Mouse (Mus musculus) WW6 (cell line): ENCODE measurements around the gene Gm45808.
"Not testable (repeated sequence)": the region's sequence is repeated elsewhere in the genome, so short reads cannot be mapped to it uniquely, and the experiment has no call there.

Experiments used
- DNase-seq: peaks from one replicate; pipeline ENCODE4 v3.0.0-alpha.2; 2013; ENCODE audit warnings: low read depth, low spot score

The Gm45808 gene

DNA sequence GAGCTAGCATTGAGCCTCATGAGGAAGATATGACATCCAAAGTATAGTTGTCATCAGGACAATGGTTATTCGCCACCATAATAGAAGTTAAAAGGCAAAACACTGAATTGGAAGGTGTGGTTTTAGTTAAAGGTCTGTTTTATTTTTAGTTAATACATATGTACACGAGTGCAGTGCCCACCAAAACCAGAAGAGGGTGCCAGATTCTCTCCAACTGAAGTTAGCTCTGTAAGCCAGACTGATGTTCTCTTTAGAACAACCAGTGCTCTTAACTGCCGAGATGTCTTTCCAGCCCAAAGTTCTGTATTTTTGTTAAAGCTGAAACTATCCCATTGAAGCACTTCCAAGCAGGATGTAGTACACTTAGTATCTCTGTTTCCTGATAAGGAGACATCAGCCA, 15.7 kb downstream of the Gm45808 start:
- DNase-seq: no peak

DNA sequence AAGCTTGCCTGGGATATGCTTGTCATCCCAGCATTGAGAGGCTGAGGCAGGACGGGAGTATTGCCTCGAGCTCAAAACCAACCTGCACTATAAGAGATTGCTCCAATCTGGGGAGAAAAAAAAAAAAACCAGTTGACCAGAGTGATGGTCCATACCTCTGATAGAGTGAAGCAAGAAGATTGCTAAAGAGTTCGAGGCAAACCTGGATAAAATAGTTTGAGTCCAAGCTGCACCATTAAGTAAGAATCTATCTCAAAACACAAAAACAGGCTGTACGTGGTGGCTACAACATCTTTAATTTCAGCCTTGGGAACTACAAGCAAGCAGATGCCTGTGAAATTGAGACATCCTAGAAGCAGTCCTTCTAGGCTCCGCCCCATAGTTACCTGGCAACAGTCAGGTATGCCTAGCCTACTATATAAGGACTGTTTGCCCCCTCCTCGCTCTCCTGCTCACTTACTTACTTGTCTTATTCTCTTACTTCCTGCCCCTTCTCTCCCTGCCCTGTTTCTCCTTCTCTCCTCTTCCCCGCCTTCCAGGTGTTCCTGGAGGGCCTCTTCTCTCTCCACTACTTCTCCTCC, 19.4 kb downstream of the Gm45808 start:
- DNase-seq: no peak

DNA sequence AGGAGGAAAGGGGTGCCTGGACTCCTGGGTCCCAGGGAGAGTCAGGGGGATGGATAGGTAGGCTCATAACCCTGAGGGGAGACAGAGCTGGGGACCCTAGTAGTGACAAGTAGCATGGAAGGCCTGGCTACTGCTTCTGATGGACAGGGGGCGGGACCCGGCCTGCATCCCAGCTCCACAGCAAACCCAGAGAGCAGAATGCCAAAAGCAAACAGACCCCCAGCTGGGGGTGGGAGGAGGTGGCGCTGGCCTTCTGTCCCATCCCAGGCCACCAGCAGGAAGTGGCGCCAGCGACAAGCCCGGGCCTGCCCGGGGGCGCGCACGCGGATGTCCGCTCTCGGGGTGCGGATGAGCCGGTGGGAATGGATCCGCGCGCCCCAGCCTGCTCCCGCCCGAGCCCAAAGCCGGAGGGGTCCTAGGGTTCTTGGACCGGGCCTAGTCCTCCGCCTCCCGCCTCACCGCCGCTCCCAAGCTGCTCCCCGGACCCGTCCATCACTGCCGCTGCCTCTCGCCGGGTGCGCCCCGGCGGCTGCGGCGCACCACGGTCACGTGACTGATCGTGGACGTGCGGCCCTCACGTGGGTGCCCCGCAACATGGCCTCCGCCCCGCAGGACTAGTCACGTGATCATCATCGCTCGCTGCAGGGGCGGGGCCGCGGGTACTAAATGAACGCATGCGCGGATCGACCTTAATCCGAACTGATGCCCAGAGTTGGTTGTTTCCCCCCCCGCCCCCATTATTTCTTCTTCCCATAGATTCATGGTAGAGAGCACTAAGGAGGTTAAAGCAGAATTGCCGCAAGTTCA, 20.1 kb downstream of the Gm45808 start, which contains the start of gene Bax:
Gene Bax, minus strand, starts transcription at position 616 of the 807 bp plus-strand sequence.
- DNase-seq: peak; percentile 82

DNA sequence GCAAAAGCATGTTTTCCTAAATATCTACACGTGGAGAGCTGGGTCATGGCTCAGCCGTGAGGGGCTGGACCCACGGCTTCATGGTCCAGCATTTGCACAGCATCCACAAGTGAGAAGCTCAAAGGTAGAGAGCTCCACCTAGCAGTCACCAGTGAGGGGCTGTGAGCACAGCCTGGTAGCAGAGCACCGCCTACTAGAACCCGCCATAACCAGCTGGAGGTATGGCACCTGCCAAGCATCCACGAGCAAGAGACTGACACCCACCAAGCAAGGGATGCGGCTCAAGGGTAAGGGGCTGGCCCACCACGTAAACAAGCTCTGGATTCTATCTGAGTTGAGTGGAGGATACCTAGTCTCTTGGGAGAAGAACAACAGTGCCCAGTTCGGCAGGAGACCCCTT, 21.1 kb downstream of the Gm45808 start:
- no peak for DNase-seq

DNA sequence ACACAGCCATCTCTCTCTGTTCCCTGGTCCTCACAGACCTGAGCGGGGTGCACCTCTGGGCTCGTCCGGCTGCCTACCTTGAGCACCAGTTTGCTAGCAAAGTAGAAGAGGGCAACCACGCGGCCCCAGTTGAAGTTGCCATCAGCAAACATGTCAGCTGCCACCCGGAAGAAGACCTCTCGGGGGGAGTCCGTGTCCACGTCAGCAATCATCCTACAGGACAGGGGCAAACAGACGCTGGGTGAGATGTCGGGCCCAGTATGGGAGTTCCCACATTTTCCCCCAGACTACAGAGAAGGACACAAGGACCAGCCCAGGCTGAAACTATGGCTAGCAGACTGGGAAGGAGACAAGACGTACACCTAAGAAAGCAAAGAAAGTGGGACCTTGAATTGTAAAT, 21.5 kb downstream of the Gm45808 start:
- no peak for DNase-seq

DNA sequence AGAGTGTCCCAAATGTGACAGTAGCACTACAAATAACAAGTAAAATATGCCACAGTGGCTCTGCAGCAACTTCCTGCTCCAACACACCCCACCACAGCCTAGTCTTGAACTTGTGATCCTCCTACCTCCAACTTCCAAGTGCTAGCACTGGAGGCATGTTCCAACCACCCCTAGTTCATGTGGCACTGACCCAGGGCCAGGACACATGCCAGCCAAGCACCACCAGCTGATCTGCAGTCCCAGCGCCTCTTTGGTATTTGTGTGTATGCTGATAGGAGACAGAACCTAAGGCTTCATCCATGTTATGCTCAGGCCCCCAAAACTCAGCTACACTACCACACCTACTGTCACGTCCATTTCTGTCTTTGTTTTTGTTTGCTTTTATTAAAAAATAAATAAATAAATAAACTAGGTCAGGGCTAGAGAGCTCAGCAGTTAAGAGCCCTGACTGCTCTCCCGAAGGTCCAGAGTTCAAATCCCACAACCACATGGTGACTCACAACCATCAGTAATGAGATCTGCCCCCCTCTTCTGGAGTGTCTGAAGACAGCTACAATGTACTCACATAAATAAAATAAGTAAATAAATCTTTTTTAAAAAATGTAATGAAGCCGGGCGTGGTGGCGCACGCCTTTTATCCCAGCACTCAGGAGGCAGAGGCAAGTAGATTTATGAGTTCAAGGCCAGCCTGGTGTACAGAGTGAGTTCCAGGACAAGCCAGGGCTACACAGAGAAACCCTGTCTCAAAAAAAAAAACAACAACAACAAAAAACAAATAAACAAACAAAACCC, 22.4 kb downstream of the Gm45808 start:
- DNase-seq: no peak

DNA sequence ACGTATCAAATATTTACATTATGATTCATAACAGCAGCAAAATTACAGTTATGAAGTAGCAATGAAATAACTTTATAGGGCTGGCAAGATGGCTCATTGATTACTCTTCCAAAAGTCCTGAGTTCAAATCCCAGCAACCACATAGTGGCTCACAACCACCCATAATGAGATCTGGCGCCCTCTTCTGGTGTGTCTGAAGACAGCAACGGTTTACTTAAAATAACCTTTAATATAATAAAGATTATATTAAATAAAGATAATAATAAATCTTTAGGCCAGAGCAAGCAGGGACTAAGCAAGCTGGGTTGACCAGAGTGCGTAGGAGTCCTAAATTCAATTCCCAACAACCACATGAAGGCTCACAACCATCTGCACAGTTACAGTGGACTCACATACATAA, 23.7 kb downstream of the Gm45808 start:
- DNase-seq: not testable (repeated sequence)

DNA sequence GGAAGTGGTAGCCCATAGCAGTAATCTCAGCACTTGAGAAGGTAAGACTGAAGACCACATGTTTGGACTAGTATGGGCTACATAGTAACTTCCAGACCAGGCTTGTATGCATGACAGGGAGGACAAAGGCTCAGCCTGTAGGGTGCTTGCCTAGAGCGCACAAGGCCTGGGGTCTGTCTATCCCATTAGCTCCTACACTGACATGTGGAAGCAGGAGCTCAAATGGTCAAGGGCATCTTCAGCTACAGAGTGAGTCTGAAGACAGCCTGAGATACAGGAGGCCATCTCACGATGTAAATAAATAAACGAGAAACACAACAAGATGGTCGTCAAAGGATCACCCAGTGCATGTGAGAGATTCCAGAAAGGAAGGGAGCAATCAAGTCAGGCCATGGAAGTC, 24.3 kb downstream of the Gm45808 start:
- no peak for DNase-seq

DNA sequence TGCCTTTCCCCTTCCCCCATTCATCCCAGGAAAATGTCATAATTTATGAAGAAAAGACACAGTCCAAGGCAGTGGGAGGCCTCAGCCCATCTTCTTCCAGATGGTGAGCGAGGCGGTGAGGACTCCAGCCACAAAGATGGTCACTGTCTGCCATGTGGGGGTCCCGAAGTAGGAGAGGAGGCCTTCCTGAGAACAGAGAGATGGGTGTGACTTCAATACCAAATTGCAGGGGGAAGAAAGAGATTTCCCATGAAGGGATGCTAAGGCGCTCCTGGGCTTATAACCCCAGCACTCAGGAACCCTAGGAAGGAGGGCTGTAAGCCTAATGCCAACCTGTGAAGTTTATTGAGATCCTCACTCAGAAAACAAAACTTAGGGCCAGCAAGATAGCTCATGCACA, 24.8 kb downstream of the Gm45808 start:
- no peak for DNase-seq

DNA sequence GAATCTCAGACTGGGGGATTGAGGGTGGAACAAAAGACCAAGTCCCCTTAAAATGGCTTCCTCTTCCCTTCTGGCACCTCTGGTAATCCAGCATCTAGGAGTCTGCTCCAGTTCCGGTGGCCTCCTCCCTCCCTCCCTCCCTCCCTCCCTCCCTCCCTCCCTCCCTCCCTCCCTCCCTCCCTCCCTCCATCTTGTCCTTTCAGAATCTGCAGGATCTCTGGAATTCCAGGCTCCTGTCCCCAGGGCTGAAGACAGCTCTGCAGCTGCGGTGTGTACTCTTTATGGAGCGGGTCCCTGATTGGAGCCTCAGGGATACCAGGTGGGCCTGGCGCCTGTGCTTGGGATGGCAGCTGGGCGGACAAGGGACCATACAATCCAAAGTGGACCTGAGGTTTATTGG, 25.3 kb downstream of the Gm45808 start:
- DNase-seq: no peak

DNA sequence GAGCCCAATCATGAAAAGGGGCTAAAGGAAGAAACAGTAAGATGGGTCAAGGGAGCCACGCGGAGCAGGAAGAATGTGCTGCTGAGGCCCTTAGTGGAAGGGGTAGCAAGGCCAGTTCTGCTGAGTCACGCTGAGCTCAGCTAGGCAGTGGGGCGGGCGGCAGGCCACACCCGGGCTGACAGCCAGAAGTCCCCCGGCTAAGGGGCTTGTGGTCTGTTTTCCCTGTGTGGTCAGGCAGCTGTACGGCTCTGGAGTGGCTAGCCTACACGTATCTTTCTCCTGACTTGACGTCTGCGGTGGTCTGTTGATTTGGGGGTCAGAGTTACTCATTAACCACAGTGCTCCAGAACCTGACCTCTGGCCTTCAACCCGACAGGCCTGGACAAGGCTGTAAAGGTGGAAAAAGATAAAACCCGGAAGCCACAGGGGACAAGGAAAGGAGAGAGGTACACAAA, 25.7 kb downstream of the Gm45808 start:
- no peak for DNase-seq

DNA sequence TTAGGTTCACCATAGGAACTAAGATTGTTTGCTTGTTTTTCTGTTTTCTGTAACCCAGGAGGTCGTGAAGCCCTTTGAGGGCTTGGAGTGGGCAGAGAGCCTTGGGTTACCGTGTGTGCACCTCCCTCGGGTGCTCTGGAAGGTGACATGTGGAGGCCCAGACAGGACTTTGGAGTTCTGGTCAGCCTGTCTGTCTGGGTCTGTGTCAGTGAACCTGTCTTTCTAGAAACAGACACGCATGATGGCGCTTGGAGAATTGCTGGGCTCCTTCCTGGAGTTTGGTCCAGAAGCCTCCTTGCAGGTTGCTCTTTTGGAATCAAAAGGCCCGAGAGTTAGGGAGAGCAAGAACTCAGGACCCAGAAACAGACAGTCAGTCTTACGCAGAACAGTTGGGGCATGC, 26.2 kb downstream of the Gm45808 start:
- no peak for DNase-seq

DNA sequence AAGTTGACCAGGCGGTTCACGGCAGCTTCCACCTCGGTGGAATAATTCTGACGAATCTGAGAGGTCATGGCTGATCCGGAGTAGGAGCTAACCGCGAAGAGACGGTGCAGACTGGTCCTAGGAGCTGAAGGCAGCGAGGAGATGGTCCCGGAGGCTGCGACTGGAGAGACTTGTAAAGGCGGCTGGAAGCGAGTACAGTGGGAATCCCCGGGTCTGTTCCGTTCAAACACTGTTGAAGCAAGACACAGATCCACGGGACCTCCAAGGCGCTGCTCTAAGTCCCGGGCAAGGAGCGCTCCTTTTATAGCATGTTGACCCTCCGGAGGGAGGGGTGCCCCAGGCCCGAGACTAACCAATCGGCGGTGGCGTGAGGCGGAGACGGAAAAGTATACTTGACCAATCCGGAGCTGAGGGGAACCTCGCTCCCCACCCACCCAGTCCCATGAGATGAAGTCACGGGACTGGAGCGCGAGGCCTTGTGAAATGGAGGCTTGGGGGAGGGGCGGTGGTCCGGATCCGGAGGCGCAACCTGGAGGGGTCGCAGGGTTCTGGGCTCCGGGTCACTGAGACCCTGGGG, 27.0 kb downstream of the Gm45808 start, which contains the start of gene Ftl1:
Gene Ftl1, minus strand, starts transcription at position 321 of the 577 bp plus-strand sequence.
- DNase-seq: peak; percentile 92

DNA sequence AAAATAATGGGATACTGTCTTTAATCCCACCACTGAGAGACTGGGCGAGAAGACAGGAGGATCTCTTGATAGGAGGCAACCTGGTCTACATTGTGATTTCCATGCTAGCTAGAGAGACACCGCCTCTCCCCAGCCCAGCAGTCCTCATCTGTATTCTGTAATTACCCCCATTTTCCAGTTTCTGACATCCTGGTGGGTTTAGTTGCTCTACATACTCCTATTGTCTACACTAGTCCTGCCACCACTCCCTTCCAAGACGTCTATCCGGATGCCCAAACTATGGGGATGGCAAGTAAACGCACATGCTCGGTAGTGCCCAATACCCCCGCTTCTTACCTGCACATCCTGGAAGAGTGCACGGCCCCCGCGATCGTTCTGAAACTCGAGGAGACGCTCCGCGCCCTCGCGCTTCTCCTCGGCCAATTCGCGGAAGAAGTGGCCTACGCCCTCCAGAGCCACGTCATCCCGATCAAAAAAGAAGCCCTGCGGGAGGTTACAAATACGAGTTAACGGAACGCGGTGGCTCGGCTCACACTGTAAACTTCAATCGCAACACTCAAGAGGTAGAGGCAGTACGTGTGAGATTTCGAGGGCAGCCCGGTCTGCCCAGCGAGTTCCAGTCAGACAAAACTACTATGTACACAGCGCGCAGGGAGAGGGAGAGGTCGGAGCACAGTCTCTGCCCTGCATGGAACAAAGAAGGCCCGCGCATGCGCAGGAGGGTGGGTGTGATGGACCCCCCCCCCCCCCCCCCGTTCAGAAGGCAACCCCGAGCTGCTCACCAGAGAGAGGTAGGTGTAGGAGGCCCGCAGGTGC, 27.7 kb downstream of the Gm45808 start:
- no peak for DNase-seq

DNA sequence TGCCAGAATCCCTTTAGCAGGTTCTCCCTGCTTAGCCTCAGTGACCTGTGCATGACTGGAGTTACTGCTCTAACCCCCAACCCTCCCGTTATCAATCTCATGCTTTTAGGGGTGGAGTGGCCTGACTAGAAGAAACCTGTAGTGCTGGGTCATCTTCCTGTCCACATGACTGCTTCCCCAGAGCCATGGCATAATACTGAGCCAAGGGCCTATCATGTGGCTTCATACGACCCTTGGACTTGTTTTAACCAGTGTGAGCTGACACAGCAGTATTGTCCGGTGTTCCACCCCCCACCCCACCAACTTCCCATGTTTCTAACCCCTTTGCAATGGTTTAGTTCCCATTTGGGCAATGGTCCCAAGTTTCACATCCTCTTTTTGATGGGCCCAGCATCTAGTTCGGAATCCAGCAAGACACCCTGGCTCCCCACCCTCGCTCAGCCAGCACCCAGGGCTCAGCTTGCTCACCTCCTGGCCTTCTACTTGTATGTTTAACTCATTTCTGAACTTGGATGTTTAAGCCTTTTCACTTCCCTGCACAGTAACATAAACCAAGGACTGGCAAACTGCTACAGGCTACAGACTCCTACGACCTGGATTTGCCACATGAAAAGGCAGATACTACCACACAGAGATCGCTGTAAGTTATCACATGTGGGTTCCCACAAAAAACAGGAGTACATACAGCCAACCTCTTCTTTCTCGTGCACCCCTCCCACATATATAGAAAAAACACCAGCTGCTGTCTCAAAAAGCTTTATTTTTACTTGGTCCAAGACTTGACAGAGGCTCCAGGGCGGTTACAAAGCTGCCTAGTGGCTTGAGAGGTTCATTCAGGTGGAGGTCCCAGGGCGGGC, 29.2 kb downstream of the Gm45808 start:
- DNase-seq: no peak

DNA sequence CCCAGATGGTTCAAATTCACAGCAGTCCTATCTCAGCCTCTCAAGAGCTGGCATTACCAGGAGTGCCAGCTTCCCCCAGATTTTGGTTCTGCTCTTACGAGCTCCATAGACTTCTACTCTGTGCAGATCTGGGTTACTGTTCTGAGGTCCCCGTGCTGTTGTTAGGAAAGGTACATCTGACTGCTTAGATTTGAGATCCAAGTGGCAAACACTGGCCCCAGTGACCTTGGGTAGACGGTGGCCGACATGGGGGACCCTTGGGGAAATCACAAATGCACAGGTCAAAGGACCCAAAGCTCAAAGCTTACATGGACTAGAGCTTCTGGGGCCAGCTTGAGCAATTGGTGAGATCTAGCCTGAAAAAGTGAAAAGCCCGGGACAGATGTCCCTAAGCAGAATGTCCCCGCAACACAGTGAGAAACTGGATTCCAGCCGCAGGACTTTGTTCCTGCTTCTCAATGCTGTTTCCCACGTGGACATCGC, 29.8 kb downstream of the Gm45808 start:
- no peak for DNase-seq

DNA sequence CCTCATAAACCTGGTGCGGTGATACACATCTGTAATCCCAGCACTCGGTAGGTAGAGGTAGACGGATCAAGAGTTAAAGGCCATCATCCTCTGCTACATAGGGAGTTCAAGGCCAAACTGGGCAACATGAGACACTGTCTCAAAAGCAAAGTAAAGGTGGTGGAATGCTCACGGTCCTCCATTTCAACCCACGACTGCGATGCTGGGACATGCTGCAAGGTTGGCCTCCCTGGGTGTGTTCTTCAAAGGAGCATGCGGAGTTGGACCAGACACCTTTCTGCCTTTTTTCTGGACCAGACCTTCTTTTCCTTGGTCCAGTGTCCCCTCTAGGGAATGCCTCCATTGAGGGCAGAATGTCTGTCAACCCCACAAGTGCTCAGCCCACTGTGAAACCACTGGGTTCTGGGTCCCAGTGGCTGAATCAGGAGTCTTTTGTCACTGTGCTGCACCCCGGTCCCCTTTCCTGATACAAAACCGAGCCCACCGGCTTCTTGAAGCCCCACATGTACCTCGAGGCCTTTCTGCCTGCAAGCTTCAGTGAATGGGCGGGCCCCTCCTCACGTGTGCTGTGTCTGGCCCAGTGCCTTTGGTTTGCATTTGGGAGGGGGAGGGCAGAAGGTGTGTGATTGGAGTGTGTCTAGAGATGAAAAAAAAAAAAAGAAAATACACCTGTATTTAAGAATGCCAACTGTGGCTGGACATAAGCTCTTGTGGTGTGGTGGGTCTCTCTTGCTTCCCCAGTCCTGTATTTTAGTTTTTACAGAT, 30.5 kb downstream of the Gm45808 start:
- DNase-seq: no peak

DNA sequence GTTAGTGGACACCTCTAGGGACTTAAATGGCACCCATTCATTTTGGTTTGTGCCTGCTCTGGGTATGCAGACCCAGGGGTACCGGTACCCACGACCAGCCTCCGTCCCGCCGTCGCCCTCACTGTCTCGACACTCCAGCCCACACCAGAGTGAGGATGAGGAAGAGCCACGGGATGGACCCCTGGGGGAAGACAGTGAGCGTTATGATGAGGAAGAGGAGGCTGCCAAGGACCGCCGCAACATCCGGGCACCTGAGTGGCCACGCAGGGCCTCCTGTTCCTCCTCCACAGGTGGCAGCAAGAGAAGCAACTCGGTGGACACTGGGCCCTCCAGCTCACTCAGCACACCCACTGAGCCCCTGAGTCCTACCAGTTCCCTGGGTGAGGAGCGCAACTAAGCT, 31.6 kb downstream of the Gm45808 start:
- no peak for DNase-seq

DNA sequence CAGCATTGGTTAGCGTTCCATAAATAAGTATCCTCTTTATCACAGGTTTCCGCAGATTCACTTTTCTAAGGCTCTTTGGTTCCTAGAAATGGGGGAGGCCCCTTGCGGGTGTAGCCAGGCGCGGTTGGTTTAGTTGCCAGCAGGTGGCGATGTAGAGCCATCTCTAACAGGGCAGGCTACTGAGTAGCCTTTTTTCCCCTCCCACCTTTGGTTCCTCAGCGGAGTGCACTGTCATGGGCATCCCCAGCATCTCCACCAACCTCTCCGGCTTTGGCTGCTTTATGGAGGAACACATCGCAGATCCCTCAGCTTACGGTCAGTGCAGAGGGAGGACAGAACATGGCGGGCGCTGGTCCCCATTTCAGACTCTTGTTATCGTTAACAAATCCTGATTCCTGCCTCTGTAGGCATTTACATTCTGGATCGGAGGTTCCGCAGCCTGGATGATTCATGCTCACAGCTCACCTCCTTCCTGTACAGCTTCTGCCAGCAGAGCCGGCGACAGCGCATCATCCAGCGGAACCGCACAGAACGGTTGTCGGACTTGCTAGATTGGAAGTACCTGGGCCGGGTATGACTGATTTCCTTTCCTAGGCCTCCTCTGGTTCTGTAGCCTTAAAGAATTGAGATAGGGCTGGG, 35.1 kb downstream of the Gm45808 start:
- DNase-seq: no peak
